Mouse (Mus musculus) bone marrow, adult 2 months (tissue): Measurements from ENCODE around the gene 2410015M20Rik.

ENCODE experiments used
- CTCF ChIP-seq: fragments of 200-500 bp; IDR thresholded peaks from 2 replicates; pipeline ENCODE4 v1.5.1; 2011; ENCODE audit warnings: low read length, control low read depth; ENCODE audit not compliant: control insufficient read depth, insufficient read depth
- POLR2A ChIP-seq: fragments of 200-500 bp; IDR thresholded peaks from 2 replicates; pipeline ENCODE4 v1.6.1; 2011; ENCODE audit warnings: low read depth, mild to moderate bottlenecking, control low read depth, low read length, borderline replicate concordance; ENCODE audit not compliant: control insufficient read depth

DNA sequence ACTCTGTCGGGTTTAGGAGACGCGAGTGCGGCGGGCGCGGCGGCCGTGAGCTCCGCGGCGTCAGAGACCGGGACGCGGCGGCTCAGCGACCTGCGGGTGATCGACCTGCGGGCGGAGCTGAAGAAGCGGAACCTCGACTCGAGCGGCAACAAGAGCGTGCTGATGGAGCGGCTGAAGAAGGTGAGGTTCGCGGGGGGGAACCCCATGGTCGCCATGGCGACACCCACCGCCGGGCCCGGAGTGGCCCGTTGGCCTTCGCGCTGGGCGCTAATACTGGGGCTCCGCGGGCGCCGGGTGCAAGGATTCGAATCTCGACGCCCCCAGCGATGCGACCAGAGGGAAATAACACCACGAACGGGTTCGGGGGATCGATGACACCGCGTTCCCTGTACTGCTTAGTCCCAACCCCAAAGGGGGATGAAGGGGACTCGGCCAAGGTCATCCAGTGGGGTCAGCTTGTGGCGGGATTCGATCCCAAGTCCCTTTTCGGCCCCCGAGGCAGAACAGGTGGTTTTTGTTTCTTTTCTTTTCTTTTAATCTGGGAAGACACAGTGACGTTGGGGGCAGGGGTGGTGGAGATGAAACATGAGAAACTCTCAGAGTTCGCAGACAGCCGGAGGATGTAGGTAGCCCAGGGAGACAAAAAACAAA, 24.3 kb downstream of the 2410015M20Rik start:
- TF ChIP-seq CTCF, result no peak
- no peak for TF ChIP-seq POLR2A
